Mouse (Mus musculus): ENCODE measurements around the gene Cdc42ep4.

Cdc42ep4 gene

GRCm38 (mm10) chr11:113777878-113778464 lies 26.3 kb upstream of the Cdc42ep4 start:
- in situ Hi-C loops (cut with MboI, MseI) = no loop called here

GRCm38 (mm10) chr11:113776851-113777511 lies 25.3 kb upstream of the Cdc42ep4 start:
- in situ Hi-C loops (cut with MboI, MseI) = no loop called here

GRCm38 (mm10) chr11:113774773-113775172 lies 23.1 kb upstream of the Cdc42ep4 start:
- in situ Hi-C loops (cut with MboI, MseI) = no loop called here

GRCm38 (mm10) chr11:113773191-113773590 lies 21.5 kb upstream of the Cdc42ep4 start:
- in situ Hi-C loops (cut with MboI, MseI) = no loop called here

GRCm38 (mm10) chr11:113771187-113771586 lies 19.5 kb upstream of the Cdc42ep4 start:
- in situ Hi-C loops (cut with MboI, MseI) = no loop called here

- in situ Hi-C loops (cut with MboI, MseI) = no loop called here
Measured at GRCm38 (mm10) chr11:113768356-113768755, 16.7 kb upstream of the Cdc42ep4 start.

GRCm38 (mm10) chr11:113767285-113767684 lies 15.6 kb upstream of the Cdc42ep4 start:
- in situ Hi-C loops (cut with MboI, MseI) = no loop called here

- in situ Hi-C loops (cut with MboI, MseI) = no loop called here
Measured at GRCm38 (mm10) chr11:113766284-113766985, 14.8 kb upstream of the Cdc42ep4 start.

GRCm38 (mm10) chr11:113764132-113764849 lies 12.6 kb upstream of the Cdc42ep4 start:
- in situ Hi-C loops (cut with MboI, MseI) = no loop called here

GRCm38 (mm10) chr11:113763449-113763848 lies 11.8 kb upstream of the Cdc42ep4 start:
- in situ Hi-C loops (cut with MboI, MseI) = no loop called here

GRCm38 (mm10) chr11:113762136-113762797 lies 10.6 kb upstream of the Cdc42ep4 start:
- in situ Hi-C loops (cut with MboI, MseI) = no loop called here

GRCm38 (mm10) chr11:113761646-113762045 lies 10.0 kb upstream of the Cdc42ep4 start:
- in situ Hi-C loops (cut with MboI, MseI) = no loop called here

GRCm38 (mm10) chr11:113760476-113760875 lies 8.8 kb upstream of the Cdc42ep4 start:
- in situ Hi-C loops (cut with MboI, MseI) = no loop called here

- in situ Hi-C loops (cut with MboI, MseI) = no loop called here
Measured at GRCm38 (mm10) chr11:113758851-113759250, 7.2 kb upstream of the Cdc42ep4 start.

- in situ Hi-C loops (cut with MboI, MseI) = no loop called here
Measured at GRCm38 (mm10) chr11:113756578-113756977, 4.9 kb upstream of the Cdc42ep4 start.

- in situ Hi-C loops (cut with MboI, MseI) = no loop called here
Measured at GRCm38 (mm10) chr11:113755878-113756277, 4.2 kb upstream of the Cdc42ep4 start.

- in situ Hi-C loops (cut with MboI, MseI) = no loop called here
Measured at GRCm38 (mm10) chr11:113754845-113755244, 3.2 kb upstream of the Cdc42ep4 start.

GRCm38 (mm10) chr11:113752685-113753430 lies 1.2 kb upstream of the Cdc42ep4 start:
- in situ Hi-C loops (cut with MboI, MseI) = no loop called here

- in situ Hi-C loops (cut with MboI, MseI) = no loop called here
Measured at GRCm38 (mm10) chr11:113752158-113752661, 529 bp upstream of the Cdc42ep4 start.

- in situ Hi-C loops (cut with MboI, MseI) = no loop called here
Measured at GRCm38 (mm10) chr11:113750571-113751483, 854 bp downstream of the Cdc42ep4 start.
